Mouse (Mus musculus) CH12.LX (cell line): ENCODE results near the gene Igfbp2. TPM values are rescaled to one million over a fixed set of nuclear protein-coding genes. Genes with fewer than 3 reads are reported as not detected.

Source experiments
- DNase-seq: peaks from one replicate; pipeline ENCODE4 v3.0.0-alpha.2; 2013; ENCODE audit errors: extremely low read depth
- H3K27ac ChIP-seq: 2 replicates; pipeline ENCODE4 v1.5.1; 2012; ENCODE audit warnings: low read depth, mild to moderate bottlenecking, control low read depth, moderate library complexity; ENCODE audit not compliant: insufficient read depth
- H3K27me3 ChIP-seq: replicated peaks from 2 replicates; pipeline ENCODE3; 2012; ENCODE audit warnings: inconsistent platforms
- H3K36me3 ChIP-seq, 2 experiments: replicated peaks in 1 of 2; 2 replicates each; pipeline versions ENCODE3 to v1.6.1; 2012; ENCODE audit warnings: inconsistent platforms in 1 of 2, low read length in 1 of 2, mild to moderate bottlenecking in 1 of 2, mixed read lengths in 1 of 2, moderate library complexity in 1 of 2; ENCODE audit not compliant: control insufficient read depth in 1 of 2, insufficient read depth in 1 of 2
- H3K4me1 ChIP-seq, 2 experiments: 2 replicates each; pipeline ENCODE4 v1.6.1; 2012; ENCODE audit warnings: inconsistent platforms in 1 of 2, moderate library complexity in 1 of 2; ENCODE audit not compliant: insufficient read depth in 2 of 2, control insufficient read depth in 1 of 2
- H3K4me2 ChIP-seq: 2 replicates; pipeline ENCODE4 v1.6.1; 2012; ENCODE audit warnings: low read depth, mild to moderate bottlenecking, control low read depth; ENCODE audit not compliant: poor library complexity, insufficient read depth, severe bottlenecking
- H3K4me3 ChIP-seq, 3 experiments: fragments of 150-350 bp in 1 of 3; sonication (generic) in 1 of 3; replicated peaks in 1 of 3; 2 replicates each; pipeline versions ENCODE3 to v1.5.1; 2011 to 2012; ENCODE audit warnings: low read depth in 2 of 3, low read length in 2 of 3, mild to moderate bottlenecking in 2 of 3, moderate library complexity in 2 of 3, control low read depth in 1 of 3, improper control_type of control experiment in 1 of 3, inconsistent platforms in 1 of 3, mixed read lengths in 1 of 3; ENCODE audit not compliant: poor library complexity in 1 of 3
- H3K79me2 ChIP-seq: replicated peaks from 2 replicates; pipeline ENCODE4 v1.6.1; 2012; ENCODE audit warnings: mild to moderate bottlenecking, moderate library complexity; ENCODE audit not compliant: control insufficient read depth, poor library complexity, insufficient read depth, severe bottlenecking; ENCODE audit errors: extremely low read depth
- H3K9ac ChIP-seq: 2 replicates; pipeline ENCODE4 v1.6.1; 2012; ENCODE audit warnings: low read depth, mild to moderate bottlenecking, control low read depth, moderate library complexity; ENCODE audit not compliant: insufficient read depth
- H3K9me3 ChIP-seq: replicated peaks from 2 replicates; pipeline ENCODE3; 2012; ENCODE audit warnings: low read length, inconsistent platforms, mixed read lengths
- BHLHE40 ChIP-seq: IDR thresholded peaks from 2 replicates; pipeline ENCODE4 v1.6.1; 2011; ENCODE audit warnings: mild to moderate bottlenecking, low read depth, low read length, improper control_type of control experiment
- CHD1 ChIP-seq: IDR thresholded peaks from 2 replicates; pipeline ENCODE4 v1.6.1; 2012; ENCODE audit warnings: low read depth, low read length, improper control_type of control experiment, inconsistent platforms
- CHD2 ChIP-seq: IDR thresholded peaks from 2 replicates; pipeline ENCODE4 v1.6.1; 2011; ENCODE audit warnings: low read length, improper control_type of control experiment
- CTCF ChIP-seq, 2 experiments: IDR thresholded peaks in 1 of 2; conservative IDR thresholded peaks in 1 of 2; 2 replicates each; pipeline ENCODE4 v1.5.1; 2011 to 2012; ENCODE audit warnings: low read depth in 2 of 2, low read length in 2 of 2, improper control_type of control experiment in 1 of 2, inconsistent platforms in 1 of 2, mild to moderate bottlenecking in 1 of 2, moderate library complexity in 1 of 2
- E2F4 ChIP-seq: IDR thresholded peaks from 2 replicates; pipeline ENCODE4 v1.6.1; 2011; ENCODE audit warnings: low read depth, low read length, improper control_type of control experiment; ENCODE audit not compliant: insufficient replicate concordance
- ELF1 ChIP-seq: IDR thresholded peaks from 2 replicates; pipeline ENCODE4 v1.6.1; 2014; ENCODE audit warnings: low read depth, mild to moderate bottlenecking, inconsistent platforms, low read length, improper control_type of control experiment
- EP300 ChIP-seq: IDR thresholded peaks from 2 replicates; pipeline ENCODE4 v1.6.1; 2011; ENCODE audit warnings: low read length, improper control_type of control experiment
- ETS1 ChIP-seq: conservative IDR thresholded peaks from 2 replicates; pipeline ENCODE4 v1.6.1; 2012; ENCODE audit warnings: low read depth, mild to moderate bottlenecking, inconsistent platforms, low read length, improper control_type of control experiment, moderate library complexity
- GABPA ChIP-seq: IDR thresholded peaks from 2 replicates; pipeline ENCODE4 v1.6.1; 2012; ENCODE audit warnings: low read depth, low read length, improper control_type of control experiment, inconsistent platforms; ENCODE audit not compliant: insufficient replicate concordance
- HCFC1 ChIP-seq: IDR thresholded peaks from 2 replicates; pipeline ENCODE4 v1.6.1; 2012; ENCODE audit warnings: low read depth, mild to moderate bottlenecking, inconsistent platforms, low read length, improper control_type of control experiment
- IRF4 ChIP-seq: IDR thresholded peaks from 2 replicates; pipeline ENCODE4 v1.6.1; 2014; ENCODE audit warnings: low read depth, mild to moderate bottlenecking, inconsistent platforms, low read length, improper control_type of control experiment
- JUN ChIP-seq: IDR thresholded peaks from 2 replicates; pipeline ENCODE4 v1.6.1; 2011; ENCODE audit warnings: low read depth, mild to moderate bottlenecking, low read length, improper control_type of control experiment, moderate library complexity; ENCODE audit not compliant: insufficient read depth
- JUND ChIP-seq: conservative IDR thresholded peaks from 2 replicates; pipeline ENCODE4 v1.6.1; 2011; ENCODE audit warnings: low read depth, low read length, improper control_type of control experiment
- KAT2A ChIP-seq: IDR thresholded peaks from 2 replicates; pipeline ENCODE4 v1.6.1; 2012; ENCODE audit warnings: low read length, improper control_type of control experiment, inconsistent platforms; ENCODE audit not compliant: insufficient replicate concordance
- MAFK ChIP-seq: IDR thresholded peaks from 2 replicates; pipeline ENCODE4 v1.6.1; 2011; ENCODE audit warnings: low read length, improper control_type of control experiment; ENCODE audit not compliant: insufficient replicate concordance
- MAX ChIP-seq: IDR thresholded peaks from 2 replicates; pipeline ENCODE4 v1.6.1; 2011; ENCODE audit warnings: low read length, improper control_type of control experiment
- MAZ ChIP-seq: IDR thresholded peaks from 2 replicates; pipeline ENCODE4 v1.6.1; 2012; ENCODE audit warnings: low read depth, mild to moderate bottlenecking, inconsistent platforms, low read length, improper control_type of control experiment, moderate library complexity
- MEF2A ChIP-seq: IDR thresholded peaks from 2 replicates; pipeline ENCODE4 v1.6.1; 2014; ENCODE audit warnings: low read depth, mild to moderate bottlenecking, inconsistent platforms, low read length, improper control_type of control experiment, borderline replicate concordance
- MXI1 ChIP-seq: IDR thresholded peaks from 2 replicates; pipeline ENCODE4 v1.6.1; 2011; ENCODE audit warnings: mild to moderate bottlenecking, low read depth, low read length, improper control_type of control experiment
- MYC ChIP-seq: IDR thresholded peaks from 2 replicates; pipeline ENCODE4 v1.6.1; 2011; ENCODE audit warnings: low read depth, mild to moderate bottlenecking, improper control_type of control experiment, low read length
- NELFE ChIP-seq: IDR thresholded peaks from 2 replicates; pipeline ENCODE4 v1.6.1; 2011; ENCODE audit warnings: low read depth, low read length, improper control_type of control experiment
- NRF1 ChIP-seq: IDR thresholded peaks from 2 replicates; pipeline ENCODE4 v1.6.1; 2014; ENCODE audit warnings: low read depth, mild to moderate bottlenecking, inconsistent platforms, low read length, improper control_type of control experiment, moderate library complexity
- PAX5 ChIP-seq: IDR thresholded peaks from 2 replicates; pipeline ENCODE4 v1.6.1; 2012; ENCODE audit warnings: low read length, inconsistent platforms, mixed read lengths
- POLR2A ChIP-seq: IDR thresholded peaks from 2 replicates; pipeline ENCODE4 v1.6.1; 2011; ENCODE audit warnings: low read depth, mild to moderate bottlenecking, improper control_type of control experiment, low read length
- POLR2AphosphoS2 ChIP-seq: IDR thresholded peaks from 2 replicates; pipeline ENCODE4 v1.6.1; 2011; ENCODE audit warnings: low read depth, low read length, improper control_type of control experiment
- RAD21 ChIP-seq: IDR thresholded peaks from 2 replicates; pipeline ENCODE4 v1.6.1; 2011; ENCODE audit warnings: low read depth, mild to moderate bottlenecking, low read length, improper control_type of control experiment, moderate library complexity
- RCOR1 ChIP-seq: conservative IDR thresholded peaks from 2 replicates; pipeline ENCODE4 v1.6.1; 2012; ENCODE audit warnings: low read depth, mild to moderate bottlenecking, inconsistent platforms, low read length, improper control_type of control experiment
- SMC3 ChIP-seq: IDR thresholded peaks from 2 replicates; pipeline ENCODE4 v1.6.1; 2011; ENCODE audit warnings: low read depth, low read length, improper control_type of control experiment
- TBP ChIP-seq: conservative IDR thresholded peaks from 2 replicates; pipeline ENCODE4 v1.6.1; 2011; ENCODE audit warnings: low read depth, low read length, improper control_type of control experiment
- TCF12 ChIP-seq: IDR thresholded peaks from 2 replicates; pipeline ENCODE4 v1.6.1; 2014; ENCODE audit warnings: low read depth, mild to moderate bottlenecking, inconsistent platforms, low read length, improper control_type of control experiment
- UBTF ChIP-seq: IDR thresholded peaks from 2 replicates; pipeline ENCODE4 v1.6.1; 2012; ENCODE audit warnings: low read depth, mild to moderate bottlenecking, inconsistent platforms, low read length, improper control_type of control experiment, moderate library complexity
- USF1 ChIP-seq: IDR thresholded peaks from 2 replicates; pipeline ENCODE4 v1.6.1; 2014; ENCODE audit warnings: low read depth, mild to moderate bottlenecking, inconsistent platforms, low read length, improper control_type of control experiment
- USF2 ChIP-seq: conservative IDR thresholded peaks from 2 replicates; pipeline ENCODE4 v1.6.1; 2011; ENCODE audit warnings: low read depth, low read length, improper control_type of control experiment
- ZC3H11A ChIP-seq: IDR thresholded peaks from 2 replicates; pipeline ENCODE4 v1.6.1; 2012; ENCODE audit warnings: low read depth, mild to moderate bottlenecking, inconsistent platforms, low read length, improper control_type of control experiment
- ZKSCAN1 ChIP-seq: IDR thresholded peaks from 2 replicates; pipeline ENCODE4 v1.6.1; 2012; ENCODE audit warnings: low read depth, inconsistent platforms, low read length, improper control_type of control experiment, borderline replicate concordance
- ZMIZ1 ChIP-seq: IDR thresholded peaks from 2 replicates; pipeline ENCODE4 v1.6.1; 2012; ENCODE audit warnings: low read depth, mild to moderate bottlenecking, inconsistent platforms, low read length, improper control_type of control experiment
- ZNF384 ChIP-seq: IDR thresholded peaks from 2 replicates; pipeline ENCODE4 v1.6.1; 2012; ENCODE audit warnings: low read depth, low read length, improper control_type of control experiment, inconsistent platforms
- dilution Hi-C: fragments of 300-500 bp; cut with MboI; formaldehyde crosslinking; loops from 2 replicates; pipeline ENCODE4 v1.14.3; 2020; ENCODE audit warnings: low sequenced_read_pairs; ENCODE audit not compliant: extremely low pct_unique_long_range_greater_than_20kb, extremely low pct_ligation_motif_present
- in situ Hi-C: fragments of 300-500 bp; cut with MboI; formaldehyde crosslinking; loops from 3 replicates; pipeline ENCODE4 v1.14.3; 2019; ENCODE audit warnings: low sequenced_read_pairs, low pct_ligation_motif_present, low pct_unique_long_range_greater_than_20kb, mixed read lengths
- polyA plus RNA-seq: library from polyadenylated mRNA; unstranded; fragments of >175 nt; gene quantifications from 2 replicates; pipeline ENCODE4 v1.2.1, GENCODE M21; 2012; ENCODE audit warnings: low read depth; ENCODE audit not compliant: insufficient read length
- total RNA-seq, 2 experiments: library from RNA; depleted of rRNA; stranded (reverse); fragments of 300-350 nt in 1 of 2; fragments of >200 nt in 1 of 2; gene quantifications; 2 replicates each; pipeline ENCODE4 v1.2.3; 2012 to 2014

Gene Igfbp2
- total RNA-seq (2012; rRNA removed) = 386 and 662 TPM in 2 replicates
- 264 and 294 TPM in 2 replicates for total RNA-seq (2014; rRNA removed)
- 350 and 355 TPM in 2 replicates for polyA plus RNA-seq

- in situ Hi-C loops = no loop called here
- peak within 1 kb of the TSS; percentile 92 for H3K9ac ChIP-seq
- H3K4me3 ChIP-seq = peak within 1 kb of the TSS; percentile 75 to 98 (median 77)
- H3K9me3 ChIP-seq = no peaks in the 10 kb centered on the region
- DNase-seq = peak; percentile 94
- no peaks in the 10 kb centered on the region for H3K36me3 ChIP-seq
- H3K4me1 ChIP-seq = peaks cover 5 to 37% of the 10 kb centered on the region in 2 experiments
- peak within 1 kb of the TSS; percentile 92 for H3K4me2 ChIP-seq
- H3K79me2 ChIP-seq = peaks cover 28% of the 10 kb centered on the region
- H3K27me3 ChIP-seq = peaks cover 15% of the 10 kb centered on the region
- peak within 1 kb of the TSS; percentile 95 for H3K27ac ChIP-seq
- dilution Hi-C loops = no loop called here
- TF ChIP-seq JUND (no peak), NELFE (peak; percentile 89), NRF1 (0 out of 2 replicates have a peak, but pooled peaks have one; percentile 28), HCFC1 (peak; percentile 49), IRF4 (peak; percentile 93), MYC (peak; percentile 90), ELF1 (peak; percentile 68), CHD2 (peak; percentile 78), MXI1 (peak; percentile 94), JUN (no peak), RCOR1 (0 out of 2 replicates have a peak, but pooled peaks have one; percentile 81), BHLHE40 (peak; percentile 91), RAD21 (peak; percentile 16), MAFK (peak; percentile 69), ZC3H11A (no peak), PAX5 (no peak), POLR2AphosphoS2 (peak; percentile 79), ZNF384 (peak; percentile 59; the same call in 1 of the 2 replicates), CTCF (conservative IDR thresholded peaks at IDR 0.05 in 1 of 2, IDR thresholded peaks at IDR 0.05 in 1 of 2; ENCODE audit: low read depth in 2 of 2, low read length in 2 of 2) (no peak), KAT2A (peak; percentile 73; the same call in 1 of the 2 replicates), SMC3 (peak; percentile 41), EP300 (peak; percentile 87), MAZ (peak; percentile 81), E2F4 (no peak), USF2 (no peak), TBP (peak; percentile 90), POLR2A (peak; percentile 81), ZKSCAN1 (no peak), ZMIZ1 (peak; percentile 91), UBTF (peak; percentile 70), GABPA (no peak), MEF2A (peak; percentile 87), ETS1 (peak; percentile 81), MAX (peak; percentile 86), TCF12 (peak; percentile 96), USF1 (0 out of 2 replicates have a peak, but pooled peaks have one; percentile 1), CHD1 (peak; percentile 81; the same call in 1 of the 2 replicates)
These were observed at the start of gene Igfbp2 for GRCm38 (mm10) chr1:72823751-72824706. TSS of gene Igfbp2 (plus strand) at chr1:72824503.
